Mouse (Mus musculus): ENCODE measurements at regions not wholly inside any gene's neighbourhood (a gene's known extent, or its start where the extent isn't known, plus 50 kb on each side); places are given as distances from the start of the nearest gene placed in this dataset.

- TF ChIP-seq CTCF (IDR thresholded peaks at IDR 0.05; ENCODE audit: borderline replicate concordance, control insufficient read depth, extremely low read depth, insufficient read depth, low read length, poor library complexity) = no peak
- TF ChIP-seq POLR2A (IDR thresholded peaks at IDR 0.05; ENCODE audit: control insufficient read depth, extremely low read depth, insufficient read depth, low read length, poor library complexity) = no peak
These were observed 514.2 kb downstream of the Lmo7 start for GRCm38 (mm10) chr14:102243806-102244536.

Measured in thymus, adult 2 months (tissue).